Mouse (Mus musculus): ENCODE measurements around the gene Tmem245. TPM values are rescaled to one million over a fixed set of nuclear protein-coding genes. Genes with fewer than 3 reads are reported as not detected.

Tmem245 gene
- polyA plus RNA-seq, 1 experiment from 2014 or later = 12.5 TPM

DNA sequence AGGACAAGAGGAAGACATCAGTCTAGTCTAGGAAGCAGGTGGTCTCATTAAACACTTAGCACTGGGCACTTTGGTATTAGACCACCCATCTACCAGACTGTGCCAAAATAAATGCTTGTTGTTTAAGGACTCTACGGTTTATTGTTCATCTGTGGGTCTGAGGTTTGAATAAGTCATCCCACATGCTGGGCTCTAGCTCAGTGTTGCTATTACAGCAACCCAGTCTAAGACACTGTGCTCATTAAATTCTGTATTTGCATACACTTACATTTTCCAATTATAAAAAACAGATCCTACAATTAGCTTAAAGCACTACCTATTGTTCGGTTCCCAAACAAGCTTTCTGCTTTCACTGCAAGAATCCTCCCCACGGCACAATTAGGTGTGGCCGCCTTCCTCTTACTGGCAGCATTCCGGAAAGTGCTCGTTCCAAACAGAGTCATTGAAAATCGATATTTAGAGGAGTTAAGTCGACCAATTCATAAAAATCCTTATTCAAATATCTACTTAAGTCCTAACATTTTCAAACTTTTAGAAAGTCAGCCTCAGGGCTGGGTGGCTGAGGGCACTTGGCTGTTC, 90.8 kb downstream of the Tmem245 start:
- no peak for ATAC-seq (replicated peaks)
- 87% methylated on average over 8 of the region's 8 CpGs for WGBS
- no peaks in the 10 kb centered on the region for H3K36me3 ChIP-seq (replicated peaks)

DNA sequence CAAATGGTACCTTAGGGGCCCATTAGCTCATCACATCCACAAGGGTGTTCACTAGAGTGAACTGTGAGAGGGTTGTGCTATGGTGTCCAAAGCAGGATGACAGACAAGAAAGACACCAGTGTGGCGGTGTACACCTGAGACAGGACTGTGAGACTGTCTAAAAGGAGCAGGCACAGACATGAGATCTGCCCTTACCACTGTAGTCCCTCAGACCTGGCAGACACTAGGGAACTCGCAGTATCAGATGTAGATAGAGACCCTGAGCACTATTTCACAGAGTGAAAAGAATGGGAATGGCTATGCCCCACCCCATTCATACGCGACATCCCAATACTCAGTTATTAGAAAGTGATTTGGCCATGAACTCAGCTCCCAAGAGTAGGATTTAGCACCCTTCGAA, 91.3 kb downstream of the Tmem245 start:
- Histone ChIP-seq H3K4me3 (no peak overlapping the region), H3K9ac (no peak overlapping the region), H3K36me3 (replicated peaks) (no peaks in the 10 kb centered on the region), H3K4me1 (no peaks in the 10 kb centered on the region), H3K9me3 (no peaks in the 10 kb centered on the region), H3K27me3 (replicated peaks) (no peaks in the 10 kb centered on the region), H3K4me2 (no peak overlapping the region), H3K27ac (no peak overlapping the region)
- WGBS = 97% methylated on average over 5 of the region's 5 CpGs
- no peak for ATAC-seq (replicated peaks)

More for the DNA sequence above, 90.8 kb downstream of the Tmem245 start:
- H3K27me3 ChIP-seq (replicated peaks) = no peaks in the 10 kb centered on the region
- H3K9me3 ChIP-seq = no peaks in the 10 kb centered on the region
- H3K27ac ChIP-seq = no peak overlapping the region
- H3K9ac ChIP-seq = no peak overlapping the region
- H3K4me3 ChIP-seq = no peak overlapping the region
- no peaks in the 10 kb centered on the region for H3K4me1 ChIP-seq
- no peak overlapping the region for H3K4me2 ChIP-seq

DNA sequence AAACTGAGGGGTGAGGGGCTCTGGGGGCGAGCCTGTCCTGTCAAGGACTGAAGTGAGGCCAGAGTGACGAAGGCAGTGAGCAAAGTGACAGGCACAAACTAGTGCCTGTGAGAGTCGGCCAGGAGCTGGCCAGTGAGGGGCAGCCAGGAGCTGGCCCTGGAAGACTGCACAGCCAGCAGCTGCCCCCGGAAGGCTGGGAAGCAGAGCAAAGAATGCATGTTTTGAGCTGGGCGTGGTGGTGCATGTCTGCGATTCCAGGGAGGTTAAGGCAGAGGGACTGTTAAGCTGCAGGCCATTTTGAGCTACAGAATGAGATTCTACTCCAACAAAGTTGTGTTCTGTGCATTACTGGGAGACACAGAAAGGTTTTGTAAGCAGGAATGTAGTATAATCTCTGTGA, 96.5 kb downstream of the Tmem245 start:
- no peaks in the 10 kb centered on the region for H3K27me3 ChIP-seq (replicated peaks)
- no peak overlapping the region for H3K4me2 ChIP-seq
- WGBS = 37% methylated on average over 6 of the region's 6 CpGs
- ATAC-seq (replicated peaks) = no peak
- no peaks in the 10 kb centered on the region for H3K4me1 ChIP-seq
- no peak overlapping the region for H3K27ac ChIP-seq
- 0 out of 2 replicates have a peak, but pooled peaks cover under 1% of the 10 kb centered on the region for H3K36me3 ChIP-seq (replicated peaks)
- H3K9ac ChIP-seq = no peak overlapping the region
- H3K4me3 ChIP-seq = no peak overlapping the region
- no peaks in the 10 kb centered on the region for H3K9me3 ChIP-seq

DNA sequence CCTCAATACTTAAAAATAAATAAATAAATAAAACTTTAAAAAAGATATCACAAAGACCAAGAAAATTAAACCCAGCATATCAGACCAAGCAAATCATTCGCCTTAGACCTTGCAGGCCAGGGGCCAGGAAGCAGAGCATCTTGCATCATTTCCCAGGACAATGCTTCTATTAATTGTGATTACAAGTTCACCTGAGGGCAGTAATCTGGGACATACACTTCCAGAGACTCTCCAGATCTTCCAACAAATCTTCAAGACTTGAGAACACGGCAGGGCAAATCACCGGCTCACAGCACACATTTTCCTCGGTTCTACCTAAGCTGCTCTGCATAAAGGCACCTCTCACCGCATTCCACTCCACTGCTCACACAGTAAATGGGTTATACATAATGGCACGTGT, 99.2 kb downstream of the Tmem245 start:
- Histone ChIP-seq H3K36me3 (replicated peaks) (0 out of 2 replicates have a peak, but pooled peaks cover 11% of the 10 kb centered on the region), H3K27ac (no peak overlapping the region), H3K9ac (no peak overlapping the region), H3K9me3 (no peaks in the 10 kb centered on the region), H3K4me2 (no peak overlapping the region), H3K27me3 (replicated peaks) (no peaks in the 10 kb centered on the region), H3K4me1 (no peaks in the 10 kb centered on the region), H3K4me3 (no peak overlapping the region)
- 83% methylated on average over 6 of the region's 6 CpGs for WGBS
- ATAC-seq (replicated peaks) = no peak

DNA sequence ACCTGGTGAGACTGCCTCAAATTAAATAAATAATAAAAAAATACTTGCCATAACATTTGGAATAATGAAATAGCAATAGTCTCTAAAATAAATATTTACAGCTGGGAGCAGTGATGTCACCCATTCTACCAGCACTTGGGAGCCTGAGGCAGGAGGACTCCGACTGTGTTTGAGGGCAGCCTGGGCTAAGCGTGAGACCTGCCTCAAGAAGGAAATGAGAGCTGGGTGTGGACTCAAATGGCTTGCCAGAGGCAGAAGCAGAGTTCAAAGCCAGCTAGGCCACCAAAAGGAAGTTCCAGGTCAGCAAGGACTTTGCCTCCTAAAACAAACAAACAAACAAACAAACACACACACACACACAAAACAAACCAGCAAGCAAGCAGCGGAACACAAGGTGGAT, 99.8 kb downstream of the Tmem245 start:
- WGBS = 82% methylated on average over 3 of the region's 3 CpGs
- Histone ChIP-seq H3K27me3 (replicated peaks) (no peaks in the 10 kb centered on the region), H3K9ac (no peak overlapping the region), H3K4me3 (no peak overlapping the region), H3K4me1 (no peaks in the 10 kb centered on the region), H3K27ac (no peak overlapping the region), H3K9me3 (no peaks in the 10 kb centered on the region), H3K4me2 (no peak overlapping the region), H3K36me3 (replicated peaks) (0 out of 2 replicates have a peak, but pooled peaks cover 13% of the 10 kb centered on the region)
- no peak for ATAC-seq (replicated peaks)

DNA sequence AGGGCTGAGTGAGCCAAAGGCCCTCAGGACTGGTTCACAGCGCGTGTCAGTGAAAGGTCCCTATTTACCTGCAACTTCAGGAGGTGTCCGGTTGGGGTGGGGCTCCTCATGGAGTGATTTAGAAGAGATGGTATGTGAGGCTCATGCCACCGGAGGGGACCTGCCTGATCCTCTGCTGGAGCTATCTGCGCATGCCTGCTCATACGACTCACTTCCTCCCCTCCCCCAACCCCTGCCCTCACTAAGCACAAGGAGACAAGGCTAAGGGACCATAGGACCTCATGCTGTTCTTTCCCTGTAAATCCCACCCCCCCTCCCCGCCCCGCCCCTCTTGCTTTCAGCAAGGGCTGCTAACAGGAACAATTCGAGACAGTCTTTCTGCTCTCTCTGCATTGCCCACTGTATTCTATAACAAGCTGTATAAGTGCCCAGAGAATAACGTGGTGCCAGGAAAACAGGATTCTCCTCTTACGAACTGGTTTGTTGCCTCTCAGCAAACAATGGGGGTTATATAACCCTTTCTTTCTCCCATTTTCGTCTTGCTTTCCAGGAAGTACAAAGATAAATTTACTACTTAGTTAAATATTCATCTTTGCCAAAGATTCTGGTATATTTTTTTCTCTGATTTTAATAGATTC, 101.2 kb downstream of the Tmem245 start:
- Histone ChIP-seq H3K27me3 (replicated peaks) (no peaks in the 10 kb centered on the region), H3K36me3 (replicated peaks) (0 out of 2 replicates have a peak, but pooled peaks cover 13% of the 10 kb centered on the region), H3K9me3 (no peaks in the 10 kb centered on the region), H3K9ac (no peak overlapping the region), H3K4me3 (no peak overlapping the region), H3K27ac (no peak overlapping the region), H3K4me1 (no peaks in the 10 kb centered on the region), H3K4me2 (no peak overlapping the region)
- 56% methylated on average over 12 of the region's 12 CpGs for WGBS
- ATAC-seq (replicated peaks) = no peak; the same call in 1 of the 2 replicates

DNA sequence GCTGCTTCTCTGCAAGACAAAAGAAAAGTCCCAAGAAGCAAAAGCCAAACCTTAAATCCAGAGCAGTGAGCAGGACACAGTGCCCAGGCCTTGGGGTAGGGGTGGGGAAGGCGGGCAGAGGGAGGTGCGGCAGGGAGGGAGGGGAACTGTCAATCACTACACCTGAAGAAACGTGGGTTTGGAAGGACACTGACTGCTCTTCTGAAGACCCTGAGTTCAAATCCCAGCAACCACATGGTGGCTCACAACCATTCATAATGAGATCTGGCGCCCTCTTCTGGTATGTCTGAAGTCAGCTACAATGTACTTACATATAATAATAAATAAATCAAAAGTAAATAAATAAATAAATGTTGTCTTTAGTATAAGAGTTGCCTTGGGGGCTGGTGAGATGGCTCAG, 102.3 kb downstream of the Tmem245 start:
- ATAC-seq (replicated peaks) = no peak
- 0 out of 2 replicates have a peak, but pooled peaks cover 13% of the 10 kb centered on the region for H3K36me3 ChIP-seq (replicated peaks)
- no peak overlapping the region for H3K4me3 ChIP-seq
- no peaks in the 10 kb centered on the region for H3K27me3 ChIP-seq (replicated peaks)
- no peak overlapping the region for H3K4me2 ChIP-seq
- no peak overlapping the region for H3K27ac ChIP-seq
- H3K4me1 ChIP-seq = no peaks in the 10 kb centered on the region
- H3K9ac ChIP-seq = no peak overlapping the region
- no peaks in the 10 kb centered on the region for H3K9me3 ChIP-seq
- WGBS = 93% methylated on average over 4 of the region's 4 CpGs

DNA sequence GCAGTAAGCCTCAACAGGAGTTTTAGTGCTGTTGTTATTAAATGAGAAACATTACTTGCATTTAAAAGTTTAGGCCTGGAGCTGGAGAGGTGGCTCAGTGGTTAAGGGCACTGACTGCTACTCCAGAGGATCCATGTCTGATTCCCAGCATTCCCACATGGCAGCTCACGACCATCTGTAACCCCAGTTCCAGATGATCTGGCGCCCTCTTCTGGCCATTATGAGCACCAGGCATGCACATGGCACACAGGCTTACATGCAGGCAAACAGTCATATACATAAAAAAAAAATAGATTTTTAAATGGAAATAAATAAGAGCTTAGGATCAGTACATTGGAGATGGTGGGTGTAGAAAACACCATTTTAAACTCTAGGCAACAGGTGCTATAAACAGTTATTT, 103.3 kb downstream of the Tmem245 start:
- no peak overlapping the region for H3K27ac ChIP-seq
- H3K9ac ChIP-seq = no peak overlapping the region
- H3K4me2 ChIP-seq = no peak overlapping the region
- no peak overlapping the region for H3K4me3 ChIP-seq
- WGBS = 93% methylated on average over 2 of the region's 2 CpGs
- no peaks in the 10 kb centered on the region for H3K27me3 ChIP-seq (replicated peaks)
- no peaks in the 10 kb centered on the region for H3K9me3 ChIP-seq
- H3K36me3 ChIP-seq (replicated peaks) = 0 out of 2 replicates have a peak, but pooled peaks cover 13% of the 10 kb centered on the region
- no peaks in the 10 kb centered on the region for H3K4me1 ChIP-seq
- ATAC-seq (replicated peaks) = no peak

DNA sequence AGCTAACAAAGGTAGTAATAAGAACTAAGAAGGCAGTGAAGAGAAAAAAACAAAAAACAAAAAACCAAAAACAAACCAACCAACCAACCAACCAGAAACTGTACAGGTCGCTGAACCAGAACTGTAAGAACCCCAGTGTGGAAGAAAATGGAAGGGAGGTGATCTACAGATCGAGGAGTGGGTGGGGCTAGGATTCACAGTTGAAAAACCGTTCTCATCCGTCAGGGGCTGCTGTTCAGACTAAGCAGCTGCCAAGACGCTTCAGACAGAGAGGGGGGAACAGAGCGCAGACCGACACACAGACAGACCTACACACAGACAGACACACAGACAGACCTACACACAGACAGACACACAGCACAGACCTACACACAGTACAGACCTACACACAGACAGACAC, 104.7 kb downstream of the Tmem245 start:
- no peak overlapping the region for H3K27ac ChIP-seq
- peaks cover 15% of the 10 kb centered on the region; the same call in 1 of the 2 replicates for H3K36me3 ChIP-seq (replicated peaks)
- H3K4me2 ChIP-seq = no peak overlapping the region
- WGBS = 80% methylated on average over 7 of the region's 7 CpGs
- H3K4me3 ChIP-seq = no peak overlapping the region
- ATAC-seq (replicated peaks) = no peak
- no peaks in the 10 kb centered on the region for H3K4me1 ChIP-seq
- no peaks in the 10 kb centered on the region for H3K9me3 ChIP-seq
- H3K27me3 ChIP-seq (replicated peaks) = no peaks in the 10 kb centered on the region
- no peak overlapping the region for H3K9ac ChIP-seq

DNA sequence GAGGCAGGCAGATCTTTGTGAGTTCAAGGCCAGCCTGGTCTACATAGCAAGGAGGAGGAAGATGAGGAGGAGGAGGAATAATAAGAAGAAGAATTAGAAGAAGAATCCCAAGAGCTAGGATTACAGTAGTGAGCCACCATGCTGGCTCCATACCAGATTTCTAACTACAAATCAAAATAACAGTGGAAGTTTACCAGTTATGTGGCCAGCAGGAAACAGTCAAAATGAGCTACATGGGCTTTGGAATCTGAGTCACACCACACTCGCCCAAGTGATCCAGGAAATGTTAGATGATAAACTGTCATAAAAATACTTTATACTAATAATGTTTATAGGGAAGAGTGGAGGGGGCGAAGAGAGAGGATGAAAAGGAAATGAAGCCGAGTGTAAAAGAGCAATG, 106.9 kb downstream of the Tmem245 start:
- 88% methylated on average over 3 of the region's 3 CpGs for WGBS
- ATAC-seq (replicated peaks) = no peak
- no peak overlapping the region for H3K9ac ChIP-seq
- no peak overlapping the region for H3K4me3 ChIP-seq
- H3K4me2 ChIP-seq = no peak overlapping the region
- no peaks in the 10 kb centered on the region for H3K4me1 ChIP-seq
- H3K36me3 ChIP-seq (replicated peaks) = peaks cover 24% of the 10 kb centered on the region; the same call in 1 of the 2 replicates
- no peaks in the 10 kb centered on the region for H3K9me3 ChIP-seq
- no peak overlapping the region for H3K27ac ChIP-seq
- H3K27me3 ChIP-seq (replicated peaks) = no peaks in the 10 kb centered on the region

DNA sequence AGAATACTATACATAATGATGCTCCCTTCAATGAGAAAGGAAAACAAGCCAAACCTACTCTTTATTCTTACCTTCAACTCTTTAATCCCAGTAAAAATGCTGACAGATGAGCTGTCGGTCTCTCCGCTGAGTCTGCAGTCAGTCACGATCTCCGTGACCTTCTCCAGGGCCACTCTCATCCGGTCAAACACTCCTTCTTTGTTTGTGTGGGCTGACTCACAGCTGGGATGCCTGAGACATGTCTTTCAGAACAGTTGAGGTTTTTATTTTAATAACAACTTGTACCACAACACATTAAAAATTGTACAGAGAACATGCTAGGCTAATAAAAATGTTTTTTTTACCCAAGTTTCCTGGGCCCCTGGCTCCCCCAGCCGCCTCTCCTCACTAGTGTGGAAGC, 109.6 kb downstream of the Tmem245 start:
- Histone ChIP-seq H3K27ac (no peak overlapping the region), H3K27me3 (replicated peaks) (no peaks in the 10 kb centered on the region), H3K36me3 (replicated peaks) (peaks cover 25% of the 10 kb centered on the region; the same call in 1 of the 2 replicates), H3K4me2 (no peak overlapping the region), H3K9ac (no peak overlapping the region), H3K9me3 (no peaks in the 10 kb centered on the region), H3K4me3 (no peak overlapping the region), H3K4me1 (no peaks in the 10 kb centered on the region)
- no peak for ATAC-seq (replicated peaks)
- WGBS = 83% methylated on average over 6 of the region's 6 CpGs

DNA sequence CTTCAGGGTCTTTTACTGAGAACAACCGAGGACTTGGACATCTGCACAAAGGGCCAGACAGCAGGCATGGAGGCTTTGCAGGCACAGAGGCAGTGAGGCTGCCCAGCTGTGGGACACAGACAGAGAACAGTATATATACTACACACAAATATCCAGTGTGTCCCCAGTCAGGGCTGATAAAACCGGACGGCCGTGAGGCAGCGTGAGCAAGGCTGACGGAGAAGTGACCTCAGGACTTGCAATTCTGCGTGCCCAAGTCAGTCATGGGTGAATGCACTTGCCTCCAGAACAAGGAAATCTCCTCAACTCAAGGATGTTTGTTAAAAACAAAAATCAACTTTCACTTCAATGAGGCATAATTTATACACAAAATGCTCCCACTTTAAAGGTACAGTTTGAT, 115.2 kb downstream of the Tmem245 start:
- Histone ChIP-seq H3K9ac (no peak overlapping the region), H3K36me3 (replicated peaks) (peaks cover 26% of the 10 kb centered on the region; the same call in 1 of the 2 replicates), H3K4me2 (no peak overlapping the region), H3K27ac (no peak overlapping the region), H3K27me3 (replicated peaks) (no peaks in the 10 kb centered on the region), H3K4me3 (no peak overlapping the region), H3K9me3 (no peaks in the 10 kb centered on the region), H3K4me1 (no peaks in the 10 kb centered on the region)
- no peak for ATAC-seq (replicated peaks)
- 84% methylated on average over 7 of the region's 7 CpGs for WGBS

All from midbrain, embryonic 15.5 days (tissue).